Mouse (Mus musculus) CD4-positive, CD25-positive, alpha-beta regulatory T cell, adult 9 weeks (primary cell): ENCODE results near the gene Ap1b1. TPM values are rescaled to one million over a fixed set of nuclear protein-coding genes. Genes with fewer than 3 reads are reported as not detected.

Experiments used
- polyA plus RNA-seq: library from polyadenylated mRNA; unstranded; fragments of 100-300 nt; shearing (Covaris generic); gene quantifications from one replicate; pipeline ENCODE4 v1.2.1, GENCODE M21; 2017

Gene Ap1b1
- 137 TPM for polyA plus RNA-seq

DNA sequence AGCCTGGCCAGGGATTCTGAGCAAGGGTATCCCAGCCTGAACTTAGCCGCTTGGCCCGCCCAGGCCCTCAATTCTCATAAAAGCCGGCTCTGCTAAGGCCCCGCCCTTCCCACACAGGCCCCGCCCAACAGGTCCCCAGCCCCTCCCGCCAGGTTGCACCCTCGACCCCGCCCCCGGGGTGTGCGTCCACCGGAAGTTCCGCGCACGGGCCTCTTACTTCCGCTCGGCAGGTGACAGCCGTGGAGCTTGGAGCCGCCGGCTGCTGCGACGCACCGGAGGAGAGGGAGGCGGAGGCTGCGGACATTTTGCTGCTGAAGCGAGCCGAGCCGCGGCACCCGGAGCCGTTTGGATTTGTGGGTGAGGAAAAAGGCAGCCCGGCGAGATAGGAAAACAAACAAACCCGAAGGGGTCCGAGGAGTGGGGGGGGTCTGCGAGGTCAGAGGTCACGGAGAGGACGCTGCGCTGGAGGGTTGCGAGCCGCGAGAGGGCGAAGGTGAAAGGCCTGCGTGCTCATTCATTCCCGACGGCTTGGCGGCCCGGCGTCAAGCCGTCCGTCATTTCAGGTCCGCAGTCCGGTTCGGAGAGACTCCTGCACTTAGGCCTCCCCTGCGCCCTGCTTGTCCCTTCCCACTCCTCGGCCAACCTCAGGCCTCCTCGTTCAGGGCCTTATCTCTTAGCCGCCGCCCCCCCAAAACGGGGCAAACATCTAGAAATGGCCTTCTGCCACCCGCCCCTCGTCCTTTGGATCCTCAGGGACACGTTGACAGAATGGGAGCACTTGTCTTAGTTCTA lies at the start of gene Ap1b1:
Ap1b1 (plus strand) TSS at position 130 of the 792 bp plus-strand sequence.

GRCm38 (mm10) chr11:4947813-4948174 lies 38.8 kb upstream of the Ap1b1 start, which contains the start of gene Nefh:
Nefh (minus strand) TSS chr11:4948064.

DNA sequence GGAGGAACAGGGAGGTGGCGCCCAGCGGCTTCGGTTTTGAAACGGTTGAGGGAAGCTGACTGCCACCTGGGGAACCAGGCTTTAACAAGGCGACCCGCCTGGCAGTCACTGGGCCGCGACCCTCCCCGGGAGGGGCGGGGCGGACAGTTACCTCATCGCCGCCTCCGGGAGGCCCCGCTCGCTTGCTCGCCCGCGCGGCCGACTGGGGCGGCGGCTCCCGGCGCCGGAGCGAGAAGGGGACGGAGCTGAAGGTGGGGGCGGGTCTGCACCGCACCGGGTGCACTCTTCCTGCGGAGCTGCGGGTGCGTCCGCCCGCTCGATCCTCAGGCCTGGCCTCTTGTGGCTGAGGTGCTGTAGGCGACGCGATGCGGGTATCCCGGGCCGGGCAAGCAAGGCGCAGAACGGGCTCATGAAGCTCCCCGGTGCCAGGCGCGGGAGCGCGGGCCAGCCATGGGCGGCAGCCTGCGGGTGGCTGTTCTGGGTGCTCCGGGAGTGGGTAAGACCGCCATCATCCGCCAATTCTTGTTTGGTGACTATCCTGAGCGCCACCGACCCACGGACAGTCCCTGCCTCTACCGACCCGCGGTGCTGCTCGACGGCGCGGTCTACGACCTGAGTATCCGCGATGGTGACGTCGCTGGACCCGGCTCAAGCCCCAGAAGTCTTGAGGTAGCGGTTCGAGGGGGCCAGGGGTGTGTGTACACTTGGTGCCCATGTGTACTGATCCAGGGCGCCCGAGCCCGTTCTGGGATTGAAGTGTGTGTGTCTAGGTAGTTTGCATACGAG lies 71.4 kb downstream of the Ap1b1 start, which contains the start of gene Rasl10a:
Rasl10a (plus strand) TSS at position 273 of the 786 bp plus-strand sequence.

DNA sequence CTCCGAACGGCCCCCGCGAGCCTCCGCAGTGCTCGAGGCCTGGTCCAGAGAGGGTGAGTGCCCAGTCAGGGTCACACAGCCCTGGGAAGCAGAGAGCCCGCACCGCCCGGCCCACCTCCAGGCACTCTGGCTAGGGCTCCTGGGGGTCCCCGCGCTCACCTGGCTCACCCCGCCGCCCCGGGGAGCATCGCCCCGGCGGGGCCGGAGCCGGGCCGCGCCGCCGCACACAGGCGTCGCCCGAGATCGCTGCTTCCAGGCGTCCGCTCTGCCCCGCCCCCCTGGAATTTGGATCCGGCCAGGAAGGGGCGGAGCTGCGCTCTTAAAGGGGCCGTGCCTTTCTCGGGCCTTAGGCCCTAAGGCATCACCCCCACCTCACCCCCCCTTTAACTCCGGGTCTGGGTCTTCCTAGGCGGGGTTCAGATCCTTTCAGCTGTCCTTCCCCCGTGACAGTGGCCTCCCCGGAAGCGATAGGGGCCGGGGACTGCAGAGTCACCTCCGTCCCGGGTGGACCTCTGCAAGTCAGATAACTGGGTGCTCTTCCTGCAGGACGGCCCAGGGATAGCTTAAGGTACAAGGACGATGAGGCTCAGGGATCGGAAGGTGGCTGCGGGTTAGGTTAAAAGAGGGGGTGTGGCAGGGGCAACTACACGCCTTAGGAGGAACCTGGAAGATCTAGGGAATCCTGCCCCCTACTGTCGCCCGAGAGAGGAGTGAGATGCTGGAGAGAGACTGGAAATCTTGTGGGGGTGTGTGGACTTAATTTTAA lies 78.6 kb downstream of the Ap1b1 start, which contains the start of gene Gas2l1:
Gas2l1 (minus strand) TSS at position 272 of the 766 bp plus-strand sequence.

Other genes starting within 250 kb of the Ap1b1 start
- gene Cabp7, start 240.0 kb upstream of the Ap1b1 start, polyA plus RNA-seq = not detected
- gene Nf2, start 137.3 kb upstream of the Ap1b1 start, polyA plus RNA-seq = 27.2 TPM
- gene Nipsnap1, start 112.9 kb upstream of the Ap1b1 start, polyA plus RNA-seq = 45.5 TPM
- gene Thoc5, start 91.5 kb upstream of the Ap1b1 start, polyA plus RNA-seq = 56.0 TPM
- gene Nefh, start 38.8 kb upstream of the Ap1b1 start, polyA plus RNA-seq = 5.5 TPM
- not detected for gene Rasl10a, start 71.3 kb downstream of the Ap1b1 start, polyA plus RNA-seq
- 0.89 TPM for gene Gas2l1, start 78.5 kb downstream of the Ap1b1 start, polyA plus RNA-seq
- gene Rhbdd3, start 112.1 kb downstream of the Ap1b1 start, polyA plus RNA-seq = 8.7 TPM
- gene Ewsr1, start 112.4 kb downstream of the Ap1b1 start, polyA plus RNA-seq = 841 TPM
- 1.8 TPM for gene Emid1, start 165.4 kb downstream of the Ap1b1 start, polyA plus RNA-seq